Mouse (Mus musculus) limb, embryonic 13.5 days (tissue): ENCODE measurements around the gene Lcmt1. TPM values are rescaled to one million over a fixed set of nuclear protein-coding genes. Genes with fewer than 3 reads are reported as not detected.

Source experiments
- ATAC-seq: fragments of 200-750 bp; cut with Nextera tagmentation; 2 replicates; pipeline ENCODE4 v1.8.0; 2017; ENCODE audit warnings: low read depth, moderate number of reproducible peaks, moderate TSS enrichment; ENCODE audit not compliant: low FRiP score
- H3K27ac ChIP-seq: fragments of 300-500 bp; sonication (generic); 2 replicates; pipeline ENCODE4 v1.5.1; 2015; ENCODE audit warnings: inconsistent platforms, mild to moderate bottlenecking, moderate library complexity
- H3K27me3 ChIP-seq: fragments of 300-500 bp; sonication (generic); 2 replicates; pipeline ENCODE4 v1.6.1; 2015; ENCODE audit warnings: mild to moderate bottlenecking, inconsistent platforms
- H3K36me3 ChIP-seq: fragments of 300-500 bp; sonication (generic); 2 replicates; pipeline ENCODE4 v1.6.1; 2015; ENCODE audit warnings: inconsistent platforms, mild to moderate bottlenecking, moderate library complexity
- H3K4me1 ChIP-seq: fragments of 300-500 bp; sonication (generic); 2 replicates; pipeline ENCODE4 v1.6.1; 2015; ENCODE audit warnings: inconsistent platforms
- H3K4me2 ChIP-seq: fragments of 300-500 bp; sonication (generic); replicated peaks from 2 replicates; pipeline ENCODE4 v1.6.1; 2015; ENCODE audit warnings: inconsistent platforms, mild to moderate bottlenecking, moderate library complexity
- H3K4me3 ChIP-seq: fragments of 300-500 bp; sonication (generic); 2 replicates; pipeline ENCODE4 v1.5.1; 2015; ENCODE audit warnings: moderate library complexity, mild to moderate bottlenecking, inconsistent platforms
- H3K9ac ChIP-seq: fragments of 300-500 bp; sonication (generic); 2 replicates; pipeline ENCODE4 v1.6.1; 2015; ENCODE audit warnings: mild to moderate bottlenecking, inconsistent platforms
- H3K9me3 ChIP-seq: fragments of 300-500 bp; sonication (generic); 2 replicates; pipeline ENCODE4 v1.6.1; 2016; ENCODE audit warnings: inconsistent platforms
- WGBS: fragments of 180-500 bp; shearing (Covaris S2); methylation state at CpG from one replicate; pipeline ENCODE4 v1.1.7; 2015; 5-methylcytosine and 5-hydroxymethylcytosine counted together
- polyA plus RNA-seq: library from polyadenylated mRNA; unstranded; fragments of >200 nt; fragmentation: Nextera tagmentation; extraction: Ambion mirVana; gene quantifications from 2 replicates; pipeline ENCODE4 v1.2.1, GENCODE M21; 2015

Gene Lcmt1
- polyA plus RNA-seq, 1 experiment from 2014 or later: 46.4 TPM

- ATAC-seq: no peak
- Histone ChIP-seq H3K27ac (no peak overlapping the region), H3K36me3 (no peaks in the 10 kb centered on the region), H3K4me2 (no peak overlapping the region), H3K27me3 (no peaks in the 10 kb centered on the region), H3K9ac (no peak overlapping the region), H3K4me3 (no peak overlapping the region), H3K4me1 (no peaks in the 10 kb centered on the region), H3K9me3 (no peaks in the 10 kb centered on the region)
- WGBS: 76% methylated on average over 2 of the region's 2 CpGs
Observed at GRCm38 (mm10) chr7:123448794-123449193, 79.2 kb downstream of the Lcmt1 start.

GRCm38 (mm10) chr7:123449676-123450075 is 80.1 kb downstream of the Lcmt1 start:
- Histone ChIP-seq H3K4me2 (no peak overlapping the region), H3K27ac (no peak overlapping the region), H3K9me3 (no peaks in the 10 kb centered on the region), H3K4me3 (no peak overlapping the region), H3K4me1 (no peaks in the 10 kb centered on the region; the same call in 1 of the 2 replicates), H3K9ac (no peak overlapping the region), H3K36me3 (no peaks in the 10 kb centered on the region), H3K27me3 (no peaks in the 10 kb centered on the region)
- 60% methylated on average over 10 of the region's 10 CpGs for WGBS
- ATAC-seq: no peak

DNA sequence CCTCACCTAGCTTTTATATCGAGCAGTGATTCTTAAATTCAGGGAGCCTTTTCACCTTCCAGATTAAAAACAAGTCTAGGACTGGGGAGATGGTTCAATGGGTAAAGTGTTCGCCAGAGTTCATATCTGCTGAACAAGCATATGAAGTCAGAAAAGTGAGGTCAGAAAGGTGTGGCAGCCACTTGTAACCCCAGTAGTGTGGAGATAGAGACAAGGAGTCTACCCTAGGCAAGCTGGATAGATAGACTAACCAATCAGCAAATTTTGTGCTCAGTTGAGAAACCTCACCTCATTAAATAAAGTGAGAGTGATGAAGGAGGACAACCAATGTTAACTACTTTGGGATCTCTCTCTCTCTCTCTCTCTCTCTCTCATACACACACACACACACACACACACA is 80.9 kb downstream of the Lcmt1 start:
- WGBS: 92% methylated on average over 2 of the region's 2 CpGs
- no peaks in the 10 kb centered on the region for H3K27me3 ChIP-seq
- no peak overlapping the region for H3K4me2 ChIP-seq
- H3K9me3 ChIP-seq: no peaks in the 10 kb centered on the region
- no peak overlapping the region for H3K27ac ChIP-seq
- H3K9ac ChIP-seq: no peak overlapping the region
- H3K4me1 ChIP-seq: no peaks in the 10 kb centered on the region; the same call in 1 of the 2 replicates
- no peak for ATAC-seq
- H3K36me3 ChIP-seq: no peaks in the 10 kb centered on the region
- no peak overlapping the region for H3K4me3 ChIP-seq

- 58% methylated on average over 6 of the region's 6 CpGs for WGBS
- Histone ChIP-seq H3K9ac (no peak overlapping the region), H3K9me3 (no peaks in the 10 kb centered on the region), H3K36me3 (no peaks in the 10 kb centered on the region), H3K4me2 (no peak overlapping the region), H3K27me3 (no peaks in the 10 kb centered on the region), H3K4me3 (no peak overlapping the region), H3K27ac (no peak overlapping the region), H3K4me1 (no peaks in the 10 kb centered on the region; the same call in 1 of the 2 replicates)
- no peak for ATAC-seq
Observed at GRCm38 (mm10) chr7:123452551-123452950, 83.0 kb downstream of the Lcmt1 start.

GRCm38 (mm10) chr7:123453066-123453465 is 83.5 kb downstream of the Lcmt1 start:
- no peak for ATAC-seq
- 88% methylated on average over 8 of the region's 8 CpGs for WGBS
- no peak overlapping the region for H3K4me2 ChIP-seq
- H3K27me3 ChIP-seq: no peaks in the 10 kb centered on the region
- no peaks in the 10 kb centered on the region for H3K36me3 ChIP-seq
- no peaks in the 10 kb centered on the region; the same call in 1 of the 2 replicates for H3K4me1 ChIP-seq
- no peak overlapping the region for H3K4me3 ChIP-seq
- no peak overlapping the region for H3K27ac ChIP-seq
- no peak overlapping the region for H3K9ac ChIP-seq
- H3K9me3 ChIP-seq: no peaks in the 10 kb centered on the region

GRCm38 (mm10) chr7:123455088-123455487 is 85.5 kb downstream of the Lcmt1 start:
- no peaks in the 10 kb centered on the region for H3K27me3 ChIP-seq
- no peaks in the 10 kb centered on the region; the same call in 1 of the 2 replicates for H3K4me1 ChIP-seq
- no peaks in the 10 kb centered on the region for H3K36me3 ChIP-seq
- no peak overlapping the region for H3K4me3 ChIP-seq
- H3K4me2 ChIP-seq: no peak overlapping the region
- H3K27ac ChIP-seq: no peak overlapping the region
- no peak for ATAC-seq
- H3K9ac ChIP-seq: no peak overlapping the region
- 88% methylated on average over 3 of the region's 3 CpGs for WGBS
- no peaks in the 10 kb centered on the region for H3K9me3 ChIP-seq

DNA sequence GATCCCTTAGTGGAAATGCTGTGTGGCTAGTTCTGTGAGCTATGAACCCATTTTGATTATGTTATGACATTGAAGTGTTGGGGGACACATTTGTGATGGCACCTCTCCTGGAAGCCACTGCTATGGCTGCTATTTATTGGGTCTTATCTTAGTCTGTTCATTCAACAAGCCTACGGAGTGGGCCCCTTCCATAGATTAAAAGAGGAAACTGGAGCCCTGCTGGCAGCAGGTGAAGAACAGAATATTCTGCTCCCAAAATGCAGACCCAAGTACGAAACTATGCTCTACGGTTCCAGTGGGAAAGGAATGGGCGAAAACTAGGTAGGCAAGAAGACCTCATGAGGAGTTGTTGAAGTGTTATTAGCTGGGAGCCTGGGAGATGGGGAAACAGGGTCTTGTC is 88.7 kb downstream of the Lcmt1 start:
- H3K27ac ChIP-seq: no peak overlapping the region
- H3K27me3 ChIP-seq: no peaks in the 10 kb centered on the region
- H3K9ac ChIP-seq: no peak overlapping the region
- ATAC-seq: no peak
- H3K9me3 ChIP-seq: no peaks in the 10 kb centered on the region
- WGBS: 94% methylated on average over 4 of the region's 4 CpGs
- no peaks in the 10 kb centered on the region for H3K36me3 ChIP-seq
- H3K4me2 ChIP-seq: no peak overlapping the region
- H3K4me3 ChIP-seq: no peak overlapping the region
- H3K4me1 ChIP-seq: peaks cover 4% of the 10 kb centered on the region; the same call in 1 of the 2 replicates

GRCm38 (mm10) chr7:123459247-123459646 is 89.7 kb downstream of the Lcmt1 start:
- H3K4me2 ChIP-seq: no peak overlapping the region
- WGBS: 76% methylated on average over 4 of the region's 4 CpGs

GRCm38 (mm10) chr7:123461316-123461715 is 91.7 kb downstream of the Lcmt1 start:
- H3K36me3 ChIP-seq: no peaks in the 10 kb centered on the region
- peaks cover 3% of the 10 kb centered on the region; the same call in 1 of the 2 replicates for H3K27me3 ChIP-seq
- ATAC-seq: no peak
- H3K4me1 ChIP-seq: peaks cover 4% of the 10 kb centered on the region; the same call in 1 of the 2 replicates
- H3K4me3 ChIP-seq: no peak overlapping the region
- no peaks in the 10 kb centered on the region for H3K9me3 ChIP-seq
- H3K9ac ChIP-seq: no peak overlapping the region
- no peak overlapping the region for H3K4me2 ChIP-seq
- 84% methylated on average over 4 of the region's 4 CpGs for WGBS
- no peak overlapping the region for H3K27ac ChIP-seq

More at GRCm38 (mm10) chr7:123459247-123459646, 89.7 kb downstream of the Lcmt1 start:
- no peaks in the 10 kb centered on the region for H3K36me3 ChIP-seq
- ATAC-seq: no peak
- H3K9me3 ChIP-seq: no peaks in the 10 kb centered on the region
- peaks cover 4% of the 10 kb centered on the region; the same call in 1 of the 2 replicates for H3K4me1 ChIP-seq
- no peaks in the 10 kb centered on the region for H3K27me3 ChIP-seq
- no peak overlapping the region for H3K9ac ChIP-seq
- H3K4me3 ChIP-seq: no peak overlapping the region
- no peak overlapping the region for H3K27ac ChIP-seq

- Histone ChIP-seq H3K9ac (no peak within 1 kb of the TSS), H3K27ac (no peak within 1 kb of the TSS), H3K36me3 (no peaks in the 10 kb centered on the region), H3K4me1 (peaks cover 4% of the 10 kb centered on the region; the same call in 1 of the 2 replicates), H3K27me3 (peaks cover 3% of the 10 kb centered on the region; the same call in 1 of the 2 replicates), H3K9me3 (no peaks in the 10 kb centered on the region), H3K4me3 (no peak within 1 kb of the TSS), H3K4me2 (no peak within 1 kb of the TSS)
- 63% methylated on average over 9 of the region's 9 CpGs for WGBS
- no peak for ATAC-seq
Observed at GRCm38 (mm10) chr7:123462070-123462501, 92.5 kb downstream of the Lcmt1 start, which contains the start of gene Aqp8. TSS of gene Aqp8 (plus strand) at chr7:123462291.

DNA sequence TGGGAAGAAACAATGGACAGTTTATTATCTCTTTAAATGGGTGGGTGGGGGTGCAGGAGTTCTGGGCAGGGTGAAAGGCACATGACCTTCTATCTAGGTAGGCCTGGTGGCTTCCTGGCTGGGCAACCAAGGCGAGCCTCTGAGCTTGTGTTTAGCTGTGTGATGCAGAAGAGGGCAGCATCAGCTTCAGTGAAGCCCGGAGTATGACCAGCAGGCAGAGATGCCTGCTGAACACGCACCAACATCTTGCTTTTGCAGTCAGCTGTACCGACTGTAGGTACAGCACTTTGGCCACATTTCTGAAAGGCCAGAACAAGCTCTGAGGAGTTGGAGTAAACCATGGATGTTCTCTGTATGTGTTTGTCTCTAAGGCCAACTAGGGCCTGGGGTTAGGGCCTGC is 94.0 kb downstream of the Lcmt1 start:
- WGBS: 82% methylated on average over 4 of the region's 4 CpGs
- Histone ChIP-seq H3K4me1 (peaks cover 4% of the 10 kb centered on the region; the same call in 1 of the 2 replicates), H3K27me3 (peaks cover 3% of the 10 kb centered on the region; the same call in 1 of the 2 replicates), H3K9me3 (no peaks in the 10 kb centered on the region), H3K27ac (no peak overlapping the region), H3K4me2 (no peak overlapping the region), H3K36me3 (no peaks in the 10 kb centered on the region), H3K9ac (no peak overlapping the region), H3K4me3 (no peak overlapping the region)
- ATAC-seq: no peak

DNA sequence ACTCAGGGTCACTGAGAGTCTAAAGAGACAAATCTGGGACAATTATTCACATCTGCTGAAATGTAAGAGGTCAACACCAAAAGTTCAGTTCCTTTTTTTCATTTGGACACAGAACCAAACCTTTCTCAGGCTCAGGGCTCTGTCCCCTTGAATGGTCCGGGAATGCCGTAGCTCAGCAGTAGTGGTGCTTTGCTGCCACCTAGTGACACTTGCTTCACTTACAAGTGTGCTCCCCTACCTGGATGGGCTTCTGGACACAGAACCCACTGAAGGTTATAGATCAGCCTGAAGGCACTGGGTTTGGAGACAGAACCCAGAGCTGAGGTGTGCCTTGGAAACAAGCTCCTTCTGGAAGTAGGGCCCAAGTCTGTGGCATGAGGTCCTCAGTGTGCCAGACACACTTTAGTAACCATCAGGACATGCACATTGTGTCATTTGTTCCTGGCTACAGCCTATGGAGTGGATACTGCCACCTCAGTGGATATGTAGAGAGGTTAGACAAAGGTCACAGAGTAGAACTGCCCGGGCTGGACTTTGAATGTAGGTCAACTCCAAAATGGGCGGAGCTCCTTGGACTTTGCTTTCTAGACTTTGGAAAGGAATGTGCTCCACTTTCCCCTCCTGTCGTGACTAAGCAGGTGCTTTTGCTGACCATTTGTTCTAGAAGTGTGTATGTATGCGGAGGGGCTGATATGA is 96.3 kb downstream of the Lcmt1 start:
- 37% methylated on average over 6 of the region's 6 CpGs for WGBS

More for the DNA sequence above, 96.3 kb downstream of the Lcmt1 start:
- Histone ChIP-seq H3K27ac (no peak overlapping the region), H3K27me3 (peaks cover 3% of the 10 kb centered on the region; the same call in 1 of the 2 replicates), H3K9me3 (no peaks in the 10 kb centered on the region), H3K4me1 (peaks cover 4% of the 10 kb centered on the region; the same call in 1 of the 2 replicates), H3K4me3 (no peak overlapping the region), H3K4me2 (no peak overlapping the region), H3K9ac (no peak overlapping the region), H3K36me3 (no peaks in the 10 kb centered on the region)
- ATAC-seq: no peak; the same call in 1 of the 2 replicates
